Comparison of ENCODE assay signal across 8 mouse cellular contexts in genomic region chr1:190172311-190172978, GRCm38 (mm10). TPM values are rescaled to one million over a fixed set of nuclear protein-coding genes. Genes with fewer than 3 reads are reported as not detected.
A peak's percentile ranks its signal among the peaks of the same experiment; 100 is the strongest.
DNase-seq lines count a peak whose midpoint lies in the region; ATAC-seq and TF ChIP-seq lines count a peak whose summit lies in the region.
"Had no signal": no experiment of that assay in that cellular context is flagged by ENCODE, and none has a peak within 500 bp of the region (broad histone marks: within the 10 kb centered on the region; RNA-seq: fewer than 3 reads in every experiment).

No protein-coding gene starts in this region.

- DNase-seq in neural tube, embryonic 11.5 days (ENCODE audit: low spot score): peak; percentile 49
- DNase-seq in neural tube, embryonic 10.5 days (ENCODE audit: extremely low spot score, low spot score): no peak
- DNase-seq in heart, postnatal 0 days (ENCODE audit: low spot score): no peak
- DNase-seq in liver, embryonic 14.5 days (ENCODE audit: low read depth in 3 of 3, low spot score in 3 of 3): no peak
- no peak for DNase-seq in frontal cortex, postnatal 25 days (ENCODE audit: low spot score in 2 of 2)
- no peak for DNase-seq in retina, embryonic 14.5 days (ENCODE audit: low spot score)
- DNase-seq: layer of hippocampus, adult 9-11 months had no signal

- peaks cover 26% of the 10 kb centered on the region for H3K27me3 ChIP-seq in neural tube, embryonic 11.5 days (ENCODE audit: control insufficient read depth, insufficient read depth, low read length)
- H3K27me3 ChIP-seq in heart, postnatal 0 days (ENCODE audit: control insufficient read depth, insufficient read depth, low read length): peaks cover 11% of the 10 kb centered on the region; the same call in 1 of the 2 replicates
- H3K27me3 ChIP-seq in liver, embryonic 14.5 days (ENCODE audit: control insufficient read depth, insufficient read depth, low read length): peaks cover 75% of the 10 kb centered on the region

- no peak for ATAC-seq in neural tube, embryonic 11.5 days (ENCODE audit: insufficient read depth, low FRiP score, low TSS enrichment)
- ATAC-seq in heart, postnatal 0 days (ENCODE audit: insufficient read depth, low read depth): no peak
- no peak for ATAC-seq in liver, embryonic 14.5 days (ENCODE audit: insufficient read depth)
- ATAC-seq in monocyte, adult 5-6 weeks (replicated peaks; ENCODE audit: insufficient number of reproducible peaks, low FRiP score, low TSS enrichment, poor library complexity, severe bottlenecking): no peak

- no peak for TF ChIP-seq CTCF in heart, postnatal 0 days (IDR thresholded peaks at IDR 0.05; ENCODE audit: low read depth)
- no peak for TF ChIP-seq CTCF in liver, embryonic 14.5 days (IDR thresholded peaks at IDR 0.05; ENCODE audit: low read depth)

- H3K4me3 ChIP-seq in neural tube, embryonic 11.5 days (ENCODE audit: low read depth, low read length): peak overlapping the region; percentile 20
- H3K4me3 ChIP-seq in heart, postnatal 0 days (ENCODE audit: low read depth, low read length): peak overlapping the region; percentile 88
- H3K4me3 ChIP-seq in liver, embryonic 14.5 days (ENCODE audit: insufficient read depth in 1 of 2, low read depth in 2 of 2, low read length in 2 of 2): peak overlapping the region in 1 of 2 experiments; percentile 20; a peak in 3 of 4 replicates

- H3K4me1 ChIP-seq in neural tube, embryonic 11.5 days (ENCODE audit: control insufficient read depth, insufficient read depth, low read length): peaks cover 28% of the 10 kb centered on the region
- no peaks in the 10 kb centered on the region for H3K4me1 ChIP-seq in heart, postnatal 0 days (ENCODE audit: control insufficient read depth, insufficient read depth)
- H3K4me1 ChIP-seq in liver, embryonic 14.5 days (replicated peaks; ENCODE audit: control insufficient read depth in 2 of 2, insufficient read depth in 2 of 2, low read length in 1 of 2): 0 out of 4 replicates have a peak, but pooled peaks cover 0 to 3% of the 10 kb centered on the region in 2 experiments

- 0 out of 2 replicates have a peak overlapping the region, but pooled peaks have one; percentile 18 for H3K9ac ChIP-seq in neural tube, embryonic 11.5 days (ENCODE audit: low read length)
- peak overlapping the region; percentile 26; the same call in 1 of the 2 replicates for H3K9ac ChIP-seq in heart, postnatal 0 days (replicated peaks; ENCODE audit: low read depth, low read length)
- H3K9ac ChIP-seq in liver, embryonic 14.5 days (replicated peaks): no peak overlapping the region; the same call in 1 of the 2 replicates

- H3K27ac ChIP-seq in neural tube, embryonic 11.5 days (ENCODE audit: low read depth, low read length): no peak overlapping the region
- H3K27ac ChIP-seq in heart, postnatal 0 days (ENCODE audit: low read depth): no peak overlapping the region
- H3K27ac ChIP-seq in liver, embryonic 14.5 days: no peak overlapping the region

- H3K36me3 ChIP-seq in neural tube, embryonic 11.5 days (ENCODE audit: control insufficient read depth, insufficient read depth, low read length): no peaks in the 10 kb centered on the region
- no peaks in the 10 kb centered on the region for H3K36me3 ChIP-seq in heart, postnatal 0 days (replicated peaks; ENCODE audit: control insufficient read depth, insufficient read depth, low read length)
- H3K36me3 ChIP-seq in liver, embryonic 14.5 days (replicated peaks; ENCODE audit: control insufficient read depth, insufficient read depth, low read depth): no peaks in the 10 kb centered on the region

- H3K9me3 ChIP-seq in neural tube, embryonic 11.5 days (ENCODE audit: control insufficient read depth, low read length): no peaks in the 10 kb centered on the region
- no peaks in the 10 kb centered on the region for H3K9me3 ChIP-seq in heart, postnatal 0 days (replicated peaks; ENCODE audit: control insufficient read depth, low read length)
- H3K9me3 ChIP-seq in liver, embryonic 14.5 days (ENCODE audit: control insufficient read depth, low read length): no peaks in the 10 kb centered on the region

- WGBS in neural tube, embryonic 11.5 days: 1% methylated on average over 32 of the region's 32 CpGs
- WGBS in heart, postnatal 0 days: 14% methylated on average over 32 of the region's 32 CpGs
- WGBS in liver, embryonic 14.5 days (ENCODE audit: insufficient replicate concordance): 2% methylated on average over 32 of the region's 32 CpGs

- no peak for TF ChIP-seq EP300 in heart, postnatal 0 days (IDR thresholded peaks at IDR 0.05; ENCODE audit: low read depth)
- TF ChIP-seq EP300 in liver, embryonic 14.5 days (IDR thresholded peaks at IDR 0.05; ENCODE audit: low read depth): no peak

- peak overlapping the region; percentile 38 for H3K4me2 ChIP-seq in neural tube, embryonic 11.5 days (ENCODE audit: low read depth)
- peak overlapping the region; percentile 93 for H3K4me2 ChIP-seq in heart, postnatal 0 days (ENCODE audit: low read depth, low read length)
- peak overlapping the region; percentile 51 for H3K4me2 ChIP-seq in liver, embryonic 14.5 days (ENCODE audit: low read depth)

RNA-seq across cellular contexts. Expression of gene Prox1, which starts 1.9 kb away (rescaled TPM):
- 11.6 and 13.9 TPM in 2 replicates for polyA plus RNA-seq in neural tube, embryonic 11.5 days (2014; fragmentation: Nextera tagmentation; extraction: Ambion mirVana)
- 23.1 and 31.5 TPM in 2 replicates for total RNA-seq in heart, postnatal 0 days (2014; rRNA removed; ENCODE audit: low replicate concordance)
- polyA plus RNA-seq in heart, postnatal 0 days (2015; fragmentation: Nextera tagmentation; extraction: Ambion mirVana): 17.3 and 17.8 TPM in 2 replicates
- 3.1 and 3.7 TPM in 2 replicates for polyA plus RNA-seq in liver, embryonic 14.5 days (2012; rRNA removed)
- 4.5 and 5.9 TPM in 2 replicates for polyA plus RNA-seq in liver, embryonic 14.5 days (2014; fragmentation: Nextera tagmentation; extraction: Ambion mirVana)
- not detected in 3 replicates for total RNA-seq in monocyte, adult 5-6 weeks (2017)

Comparison
In these comparisons a context has a peak if more than half of its experiments do, and no peak if none do; other contexts are left out.
1. H3K4me2 ChIP-seq: peak in every context shown above with its lines; median percentile 93 in heart, postnatal 0 days; 51 in liver, embryonic 14.5 days; 38 in neural tube, embryonic 11.5 days.